Mouse (Mus musculus) CD8-positive naive resting alpha-beta T cell, adult 2 months (primary cell): ENCODE data around the gene Prdm10.

Experiments
- DNase-seq, 2 experiments: peaks; one replicate each; pipeline ENCODE4 v3.0.0; 2022; ENCODE audit warnings: low read depth in 2 of 2, low spot score in 2 of 2

The Prdm10 gene

DNA sequence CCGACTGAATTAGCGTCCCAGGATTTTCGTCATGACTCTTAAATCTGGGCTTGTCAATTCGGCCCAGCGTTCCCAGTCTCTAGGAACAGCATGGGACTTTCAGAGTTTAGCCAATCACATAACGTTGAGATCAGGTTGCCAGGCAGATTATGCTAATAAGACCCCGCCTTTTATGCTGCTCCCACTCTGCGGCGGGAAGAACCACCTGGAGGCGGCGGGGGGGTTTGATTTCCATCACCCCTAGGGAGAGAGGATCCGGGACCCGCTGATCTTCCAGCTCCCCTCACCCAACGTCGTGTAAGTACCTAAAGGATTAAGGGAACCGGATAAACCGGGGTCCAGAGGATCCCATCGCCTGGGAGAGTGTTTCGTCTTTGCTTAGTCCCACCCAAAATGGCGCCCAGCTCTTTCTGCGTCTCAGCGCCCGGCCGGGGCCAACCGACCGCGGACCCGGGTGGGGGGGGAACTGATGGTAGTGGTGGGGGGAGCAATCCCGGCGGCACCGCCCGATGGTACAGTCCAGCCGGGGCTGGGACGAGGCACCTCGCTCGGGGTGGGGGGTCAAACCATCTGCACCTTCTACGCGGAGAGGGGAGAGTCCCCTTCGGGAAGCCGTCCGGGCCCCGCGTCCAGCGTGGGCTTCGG is at the start of gene Prdm10:
TSS of gene Prdm10 (plus strand) at position 173 of the 645 bp plus-strand sequence.
- peak; percentile 85 to 91 for DNase-seq

DNA sequence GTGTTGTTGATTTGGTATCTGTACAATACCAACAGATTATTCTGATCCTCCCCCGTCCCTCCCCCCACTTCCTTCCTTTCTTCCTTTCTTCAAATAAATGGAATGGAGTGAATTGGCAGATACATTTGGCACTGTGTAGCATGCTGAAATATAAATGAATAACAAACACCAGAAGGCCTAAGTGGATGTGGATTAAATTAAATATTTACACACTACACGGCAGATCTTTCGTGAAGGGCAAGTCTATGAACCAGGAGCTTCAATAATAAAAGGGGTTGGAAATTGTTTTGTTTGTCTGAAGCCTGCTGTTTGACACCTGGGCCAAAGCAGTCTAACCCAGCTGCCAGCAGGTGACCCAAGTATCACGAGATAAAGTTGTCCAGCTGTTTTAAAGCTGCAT is 45.3 kb upstream of the Prdm10 start:
- DNase-seq: no peak

DNA sequence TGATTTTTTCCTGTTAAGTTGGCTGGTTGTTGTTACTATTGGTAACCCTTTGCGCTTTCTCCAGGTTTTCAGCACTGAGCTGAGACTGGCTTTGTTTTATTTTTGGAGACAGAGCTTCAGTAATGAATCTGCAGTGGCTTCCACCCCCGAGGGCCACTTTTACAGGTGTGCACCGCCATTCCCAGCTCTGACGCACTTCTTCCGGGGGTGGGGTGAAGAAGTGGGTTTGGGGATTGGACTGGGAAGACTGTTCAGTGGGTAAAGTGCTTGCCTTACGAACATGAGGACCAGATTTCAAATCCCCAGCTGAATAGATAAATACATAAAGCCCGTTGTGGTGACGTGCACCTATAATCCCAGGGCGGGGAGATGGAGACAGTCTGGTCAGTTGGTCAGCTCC is 44.8 kb upstream of the Prdm10 start:
- DNase-seq: no peak

DNA sequence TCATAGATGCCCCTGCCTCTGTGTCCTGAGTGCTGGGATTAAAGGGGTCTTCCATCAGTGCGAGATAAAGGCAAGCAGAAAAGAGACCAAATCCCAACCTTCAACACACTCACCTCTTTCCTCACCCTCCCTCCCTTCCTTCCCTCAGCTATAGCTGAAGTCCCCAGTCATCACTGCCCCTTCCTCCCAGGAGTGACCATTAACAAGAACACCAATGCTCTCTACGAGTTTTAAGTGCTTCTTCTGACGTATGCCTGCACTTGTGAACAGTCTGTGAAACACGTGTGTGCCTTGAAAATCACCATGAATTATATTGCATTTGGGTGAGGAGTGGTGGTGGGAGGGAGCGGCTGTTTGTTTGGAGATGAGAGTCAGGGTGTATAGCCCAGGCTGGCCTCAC is 44.3 kb upstream of the Prdm10 start:
- no peak for DNase-seq

DNA sequence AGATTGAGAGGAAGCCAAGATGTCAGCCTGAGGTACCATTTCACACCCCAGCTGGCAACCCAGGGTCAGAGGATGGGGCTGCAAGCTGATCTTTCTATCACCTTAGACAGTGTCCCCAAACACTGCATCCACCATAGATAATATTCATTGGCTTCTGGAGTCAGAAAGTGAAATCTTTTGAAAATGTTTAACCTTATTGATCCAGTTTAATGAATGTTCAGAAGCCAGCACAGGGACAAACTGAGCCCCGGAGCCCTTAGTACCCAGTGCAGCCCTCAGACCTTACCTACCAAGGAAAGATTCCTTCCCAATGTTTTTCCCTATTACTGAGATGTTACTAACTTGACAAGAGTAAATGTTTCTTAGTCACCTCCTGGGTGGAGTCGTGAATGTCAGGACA is 41.8 kb upstream of the Prdm10 start:
- no peak for DNase-seq

DNA sequence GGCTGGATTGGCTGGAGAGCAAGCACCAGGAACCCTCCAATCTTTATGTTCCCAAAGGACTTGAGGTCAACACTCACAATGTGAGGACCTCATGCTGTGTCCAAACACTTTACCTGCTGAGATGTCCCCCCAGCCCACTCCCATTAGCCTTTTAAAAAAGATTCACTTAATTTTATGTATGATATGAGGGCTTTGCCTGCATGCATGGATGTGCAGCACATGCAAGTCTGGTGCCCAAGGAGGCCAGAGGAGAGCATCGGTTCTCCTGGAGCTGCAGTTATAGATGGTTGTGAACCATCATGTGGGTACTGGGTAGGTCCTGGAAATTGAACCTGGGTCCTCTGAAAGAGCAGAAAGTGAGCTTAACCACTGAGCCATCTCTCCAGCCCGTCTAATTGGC is 40.8 kb upstream of the Prdm10 start:
- no peak for DNase-seq

DNA sequence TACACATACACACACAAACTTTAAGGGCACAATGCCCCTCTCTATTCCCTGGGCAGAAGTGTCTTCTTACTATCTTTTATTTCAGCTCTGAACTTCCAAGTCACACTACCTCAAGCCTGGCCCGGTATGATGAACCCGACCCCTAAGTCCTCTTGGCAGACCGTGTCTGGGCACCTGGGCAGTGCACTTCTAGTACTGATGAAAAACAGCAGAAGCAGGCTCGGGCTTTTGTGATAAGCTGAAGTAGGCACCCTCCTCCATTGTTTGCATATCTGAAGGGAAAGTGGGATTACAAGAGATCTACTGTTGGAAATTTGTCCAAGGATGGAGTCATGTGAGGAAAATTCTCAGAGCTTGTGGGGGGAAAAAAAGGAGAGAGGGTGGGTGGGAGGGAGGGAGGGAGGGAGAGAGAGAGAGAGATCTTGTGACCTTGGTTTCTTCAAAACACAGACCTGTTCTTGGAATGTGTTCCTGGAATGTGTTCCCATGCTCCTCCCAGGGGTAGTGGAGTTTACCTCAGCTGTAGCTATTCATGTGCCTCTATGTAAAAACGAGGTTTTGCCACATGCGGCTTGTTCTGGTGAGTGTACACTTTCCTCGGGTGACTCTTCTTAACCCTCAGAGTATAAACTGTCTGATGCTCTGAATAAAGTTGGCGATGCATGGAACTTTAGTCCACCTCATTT is 39.7 kb upstream of the Prdm10 start:
- DNase-seq: no peak

DNA sequence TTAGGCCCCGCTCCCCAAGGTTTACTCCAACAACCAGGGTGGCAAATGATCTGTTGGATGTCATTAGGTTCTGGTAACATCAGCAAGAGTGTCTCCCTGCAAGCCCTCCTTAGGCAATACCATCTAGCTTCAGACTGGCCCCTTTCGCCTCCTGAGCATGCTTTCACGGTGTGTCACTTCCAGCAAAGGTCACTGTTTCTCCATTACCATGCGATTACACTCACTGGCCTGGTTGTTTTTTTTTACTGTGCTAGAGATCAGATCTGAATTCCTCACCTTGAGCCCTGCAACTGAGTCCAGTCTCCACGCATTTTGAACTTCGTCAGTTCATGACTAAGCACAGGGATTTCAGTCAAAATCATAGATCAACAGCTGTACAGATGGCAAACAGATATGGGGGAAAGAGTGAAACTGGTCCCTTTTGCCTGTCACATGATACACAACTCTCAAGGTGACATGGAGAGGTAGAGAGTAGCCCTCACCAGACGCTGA is 39.1 kb upstream of the Prdm10 start:
- DNase-seq: no peak

DNA sequence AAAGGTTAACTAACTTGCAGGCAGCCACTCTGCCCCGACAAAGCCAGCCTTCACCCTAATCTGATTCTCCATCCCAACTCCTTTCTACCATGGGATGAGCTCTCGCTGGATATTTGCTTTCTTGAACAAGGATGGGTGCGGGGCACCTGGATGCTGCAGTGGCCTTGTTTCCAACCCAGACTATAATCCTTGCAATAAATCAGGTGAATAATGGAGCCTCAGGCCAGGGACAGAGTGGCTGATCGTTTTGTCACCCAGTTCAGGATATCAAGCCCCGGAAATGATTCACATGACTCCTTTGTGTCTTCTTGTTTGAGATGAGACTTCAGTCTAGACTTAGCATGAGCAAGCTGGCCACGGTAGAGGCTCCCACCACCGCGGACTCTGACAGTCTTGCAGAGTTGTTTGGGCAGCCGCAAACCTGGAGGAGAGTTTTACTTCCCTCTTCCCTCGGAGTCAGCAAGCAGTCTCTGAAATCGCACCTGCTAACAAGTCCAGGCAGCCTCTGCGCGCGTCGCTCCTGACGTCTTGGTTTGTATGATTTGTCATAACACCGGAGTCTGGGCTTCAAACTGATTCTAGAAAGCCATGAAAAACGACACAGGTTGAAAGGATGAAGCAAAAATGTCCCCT is 36.9 kb upstream of the Prdm10 start:
- DNase-seq: no peak

DNA sequence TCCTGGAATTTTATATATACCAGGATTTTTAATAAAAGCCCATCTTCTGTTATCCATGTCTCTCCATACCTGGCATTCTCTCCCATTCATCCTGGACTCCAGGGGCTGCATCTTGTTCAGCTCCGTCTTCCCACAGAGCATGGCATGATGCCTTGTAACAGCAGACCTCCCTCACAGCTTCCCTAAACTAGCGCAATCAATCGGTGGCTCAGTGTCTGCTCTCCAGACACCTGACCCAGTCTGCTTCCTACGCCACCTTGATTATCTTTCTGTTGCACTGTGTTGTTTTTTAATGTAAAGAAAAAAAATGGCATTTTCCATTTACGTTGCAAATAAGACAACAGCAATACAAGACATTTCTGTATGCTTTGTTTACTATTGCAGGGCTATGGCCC is 36.4 kb upstream of the Prdm10 start:
- no peak for DNase-seq

DNA sequence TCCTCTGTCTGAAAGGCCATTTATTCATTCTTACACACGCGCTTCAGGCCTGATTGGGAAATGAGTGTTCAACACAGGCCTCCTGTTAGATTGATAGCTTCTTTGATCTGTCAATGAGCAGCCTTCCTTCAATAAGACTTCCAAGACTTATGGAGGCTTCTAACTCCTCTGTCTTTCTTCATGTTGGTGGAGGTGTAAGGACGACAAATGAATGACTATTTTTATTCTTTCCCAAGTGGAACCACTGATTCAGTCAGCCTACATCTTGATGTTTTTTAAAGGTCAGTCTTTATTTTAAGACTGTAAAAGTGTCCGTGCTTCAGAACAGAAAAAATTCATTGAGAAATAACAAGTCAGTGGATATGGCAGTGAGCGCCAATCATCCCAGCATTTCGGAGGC is 35.3 kb upstream of the Prdm10 start:
- no peak for DNase-seq

DNA sequence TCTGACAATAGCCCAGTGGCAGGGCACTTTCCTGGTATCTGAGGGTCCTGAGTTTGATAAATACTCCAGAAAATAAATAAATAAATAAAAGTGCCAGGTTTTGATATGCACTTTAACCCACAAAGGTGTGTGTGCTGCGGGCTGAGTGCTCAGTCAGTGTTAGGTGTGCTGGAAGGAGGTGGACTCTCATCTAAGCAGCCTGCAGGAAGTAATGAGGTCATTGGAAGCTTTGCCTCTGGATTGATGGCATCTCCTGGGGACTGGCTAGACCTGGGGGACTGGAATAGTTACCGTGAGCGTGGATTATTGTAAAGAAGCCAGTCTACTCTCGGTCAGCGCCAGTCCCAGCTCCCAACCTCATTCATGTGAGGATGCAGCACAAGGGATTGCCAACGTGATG is 33.9 kb upstream of the Prdm10 start:
- no peak for DNase-seq

DNA sequence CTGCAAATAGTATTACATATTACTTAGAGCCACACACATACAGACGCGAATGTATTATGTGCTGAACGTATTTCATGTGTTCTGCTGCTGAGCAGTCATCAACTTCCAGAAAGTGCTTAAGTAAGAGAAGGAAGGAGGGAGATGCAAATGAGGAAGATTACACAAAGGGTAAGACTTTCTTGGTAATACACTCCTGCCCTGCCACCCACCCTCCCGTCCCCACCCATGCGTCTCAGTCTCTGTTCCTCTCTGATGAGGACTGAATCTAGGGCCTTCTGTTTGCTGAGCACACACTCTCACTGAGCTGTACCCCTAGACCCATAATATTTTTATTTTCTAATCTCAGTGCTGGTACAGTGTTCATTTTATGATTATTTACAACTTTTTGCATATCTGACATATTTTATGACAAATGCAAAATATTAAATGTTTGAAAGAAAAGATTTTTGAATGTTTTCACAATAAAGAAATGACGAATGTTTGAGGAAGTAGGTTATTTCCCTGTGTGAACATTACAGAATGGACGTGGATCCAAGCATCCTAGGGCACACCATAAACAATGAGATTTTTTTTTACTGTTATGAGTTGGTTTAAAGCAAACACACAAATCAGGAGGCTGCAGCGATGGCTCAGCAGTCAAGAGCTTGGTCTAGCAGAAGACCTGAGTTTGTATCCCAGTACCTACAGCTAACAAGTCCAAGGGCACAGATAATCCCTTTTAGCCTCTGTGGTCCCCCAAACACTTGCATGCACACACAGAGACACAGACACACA is 32.7 kb upstream of the Prdm10 start:
- no peak for DNase-seq

DNA sequence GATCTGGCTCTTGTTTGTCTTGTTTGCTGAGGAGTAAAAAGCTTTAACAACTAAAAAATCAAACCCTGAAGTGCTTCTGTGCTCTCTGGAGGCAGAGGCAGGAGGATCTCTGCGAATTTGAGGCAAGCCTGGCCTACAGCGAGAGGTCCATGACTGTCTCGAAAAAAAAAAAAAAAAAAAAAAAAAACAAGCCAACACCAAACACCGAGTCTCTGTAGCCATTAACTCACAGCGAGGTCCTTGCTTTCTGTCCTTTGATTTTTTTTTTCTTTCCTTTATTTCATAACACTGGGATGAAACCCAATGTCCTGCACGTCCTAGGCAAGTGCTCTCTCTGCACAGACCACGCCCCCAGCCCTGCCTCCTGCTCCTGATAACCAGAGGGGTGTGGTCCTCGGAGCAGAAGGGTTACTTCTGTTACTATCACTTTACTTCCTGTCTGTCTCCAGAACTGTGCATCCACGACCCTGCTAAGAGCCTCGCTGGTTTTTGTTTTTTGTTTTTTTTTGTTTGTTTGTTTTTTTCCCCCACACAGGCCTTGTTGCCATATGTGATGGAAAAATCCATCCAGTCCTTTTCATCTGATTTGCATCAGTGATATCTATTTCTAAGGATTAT is 28.0 kb upstream of the Prdm10 start:
- DNase-seq: no peak

DNA sequence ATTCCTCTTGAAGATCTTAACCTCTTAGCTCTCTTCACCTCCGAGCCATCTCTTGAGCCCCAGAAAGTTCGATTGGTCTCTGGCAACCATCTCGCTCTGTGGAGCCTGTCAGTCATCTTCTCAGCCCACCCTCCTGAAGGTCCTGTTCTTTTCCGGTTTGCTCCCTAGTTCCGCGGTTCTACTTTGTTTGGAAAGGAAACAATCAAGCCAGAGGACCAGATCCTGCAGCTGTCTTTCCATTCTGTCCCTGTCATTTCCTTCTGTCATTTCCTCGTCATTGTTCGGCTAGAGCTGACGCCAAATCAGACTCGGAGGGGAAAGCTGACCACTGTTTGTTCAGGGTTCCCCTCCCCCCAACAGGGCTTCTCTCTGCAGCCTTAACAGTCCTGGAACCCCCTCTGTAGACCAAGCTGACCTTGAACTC is 27.0 kb upstream of the Prdm10 start:
- no peak for DNase-seq

DNA sequence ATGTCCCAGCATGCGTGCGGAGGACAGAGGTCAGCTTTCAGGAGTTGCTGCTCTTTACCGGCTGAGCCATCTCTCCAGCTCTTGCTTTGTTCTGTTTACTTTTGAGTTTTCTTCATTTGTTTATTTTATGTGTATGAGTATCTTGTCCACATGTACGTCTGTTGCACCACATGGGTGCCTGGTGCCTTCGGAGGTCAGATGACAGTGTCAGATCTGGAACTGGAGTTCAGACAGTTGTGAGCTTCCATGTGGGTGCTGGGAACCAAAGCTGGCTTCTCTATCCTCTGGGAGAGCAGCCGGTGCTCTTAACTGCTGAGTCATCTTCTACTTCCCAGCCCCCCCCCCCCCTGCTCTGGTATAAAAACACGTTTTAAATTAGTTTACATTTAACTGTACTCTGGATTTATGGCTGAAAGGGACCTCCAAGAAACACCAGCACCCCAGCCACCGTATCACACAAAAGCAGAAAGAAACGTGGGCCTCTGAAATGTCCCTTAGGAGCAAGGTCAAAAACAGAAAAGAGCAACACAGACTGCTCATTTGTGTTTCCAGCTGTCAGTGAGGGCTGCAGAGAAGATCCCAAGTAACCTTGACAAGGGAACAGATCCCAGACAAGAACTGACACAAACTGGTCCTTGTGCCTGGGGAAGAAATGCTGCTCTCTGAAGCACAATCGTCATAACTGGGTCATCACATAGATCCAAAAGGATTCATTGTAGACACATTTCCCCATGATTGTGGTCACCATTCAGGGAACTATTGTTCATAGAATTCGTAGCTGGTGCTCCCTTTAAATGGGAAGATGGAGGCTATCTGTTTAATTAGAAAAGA is 26.3 kb upstream of the Prdm10 start:
- DNase-seq: no peak

DNA sequence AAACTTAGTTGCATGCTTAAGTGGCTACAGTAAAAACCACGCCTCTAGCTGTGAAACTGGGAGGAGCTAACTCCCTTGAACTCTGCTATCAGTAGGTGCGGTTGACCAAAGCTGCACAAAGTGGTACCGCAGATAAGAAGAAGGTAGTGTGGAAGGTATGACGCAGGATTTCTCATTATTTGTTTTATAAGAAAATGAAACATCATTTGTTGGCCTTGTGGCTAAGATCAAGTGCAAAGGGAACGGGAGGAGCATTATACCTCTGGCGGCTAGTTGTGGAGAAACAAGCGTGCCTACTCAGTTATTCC is 25.7 kb upstream of the Prdm10 start:
- peak; percentile 14 to 39 for DNase-seq

DNA sequence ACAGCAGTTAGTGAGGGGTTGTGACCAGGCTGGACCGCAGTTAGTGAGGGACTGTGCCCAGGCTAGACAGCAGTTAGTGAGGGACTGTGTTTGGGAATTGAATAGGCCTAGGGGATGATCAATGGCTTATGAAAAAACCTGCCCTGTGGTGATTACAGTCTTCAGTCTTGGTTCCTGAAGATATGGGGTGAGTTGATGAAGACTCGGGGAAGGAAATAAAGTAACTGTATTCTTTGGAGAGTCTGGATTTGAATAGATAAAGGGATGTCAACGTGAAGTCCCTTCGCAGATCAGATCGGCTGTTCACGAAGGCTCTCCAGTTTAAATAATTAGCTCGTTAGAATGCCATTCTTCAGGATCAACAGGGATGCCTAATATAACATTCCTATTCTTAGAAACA is 24.4 kb upstream of the Prdm10 start:
- no peak for DNase-seq

DNA sequence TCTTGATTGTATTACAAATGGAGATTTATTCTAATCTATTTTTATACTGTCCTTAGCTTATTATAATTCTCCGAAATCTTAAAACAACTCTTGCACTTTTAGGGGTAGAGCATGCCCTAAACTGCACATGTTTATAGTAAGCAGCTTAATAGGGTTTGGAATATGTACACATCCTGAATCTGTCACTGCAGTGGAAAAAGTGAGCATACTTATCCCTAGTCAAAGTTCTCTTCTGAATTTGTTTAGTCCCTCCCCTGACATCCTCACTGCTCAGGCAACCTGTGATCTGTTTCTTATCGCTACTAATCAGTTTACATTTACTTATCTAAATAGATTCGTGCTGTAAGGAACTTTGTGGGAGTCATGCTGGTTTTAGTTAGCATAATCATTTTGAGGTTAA is 22.1 kb upstream of the Prdm10 start:
- no peak for DNase-seq

DNA sequence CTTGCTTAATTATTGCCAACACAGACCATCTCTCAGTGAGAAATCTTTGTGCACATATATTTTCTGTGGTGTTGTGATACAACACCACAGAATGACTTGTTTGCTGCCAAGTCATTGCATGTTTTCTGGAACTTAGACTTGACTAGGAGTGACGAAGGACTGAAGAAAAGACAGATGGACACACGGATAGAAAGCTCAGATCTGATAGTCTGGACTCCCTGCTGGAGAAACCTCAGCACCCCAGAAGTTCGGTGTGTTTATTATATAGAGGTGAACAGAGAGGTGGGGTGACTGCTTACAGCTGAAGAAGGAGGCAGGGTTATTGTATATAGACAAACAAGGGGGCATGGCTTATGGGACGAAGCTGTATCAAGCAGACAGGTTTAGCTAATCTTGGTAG is 20.1 kb upstream of the Prdm10 start:
- no peak for DNase-seq
